Mouse (Mus musculus) cortical plate, adult 2 months (tissue): ENCODE measurements around the gene Rnf151. TPM values are rescaled to one million over a fixed set of nuclear protein-coding genes. Genes with fewer than 3 reads are reported as not detected.
A peak's percentile ranks its signal among the peaks of the same experiment; 100 is the strongest.

ENCODE experiments used
- H3K27ac ChIP-seq: fragments of 200-500 bp; 2 replicates; pipeline ENCODE4 v1.5.1; 2012; ENCODE audit warnings: low read length, control low read depth, inconsistent platforms; ENCODE audit not compliant: insufficient read depth
- H3K4me1 ChIP-seq: fragments of 200-500 bp; 2 replicates; pipeline ENCODE4 v1.6.1; 2011; ENCODE audit warnings: low read length; ENCODE audit not compliant: control insufficient read depth, insufficient read depth
- H3K4me3 ChIP-seq: fragments of 200-500 bp; 2 replicates; pipeline ENCODE4 v1.5.1; 2011; ENCODE audit warnings: mild to moderate bottlenecking, low read length, control low read depth; ENCODE audit not compliant: insufficient read depth
- CTCF ChIP-seq: fragments of 200-500 bp; IDR thresholded peaks from 2 replicates; pipeline ENCODE4 v1.5.1; 2011; ENCODE audit warnings: mild to moderate bottlenecking, control low read depth, low read length; ENCODE audit not compliant: insufficient read depth; ENCODE audit errors: extremely low read depth
- POLR2A ChIP-seq: fragments of 200-500 bp; IDR thresholded peaks from 2 replicates; pipeline ENCODE4 v1.6.1; 2011; ENCODE audit warnings: mild to moderate bottlenecking, low read length, control low read depth; ENCODE audit not compliant: insufficient read depth; ENCODE audit errors: extremely low read depth
- polyA plus RNA-seq: library from polyadenylated mRNA; depleted of rRNA; stranded (reverse); fragments of >200 nt; gene quantifications from 2 replicates; pipeline ENCODE4 v1.2.3, GENCODE M21; 2012

Gene Rnf151
- polyA plus RNA-seq, 1 experiment = 0.33 TPM

DNA sequence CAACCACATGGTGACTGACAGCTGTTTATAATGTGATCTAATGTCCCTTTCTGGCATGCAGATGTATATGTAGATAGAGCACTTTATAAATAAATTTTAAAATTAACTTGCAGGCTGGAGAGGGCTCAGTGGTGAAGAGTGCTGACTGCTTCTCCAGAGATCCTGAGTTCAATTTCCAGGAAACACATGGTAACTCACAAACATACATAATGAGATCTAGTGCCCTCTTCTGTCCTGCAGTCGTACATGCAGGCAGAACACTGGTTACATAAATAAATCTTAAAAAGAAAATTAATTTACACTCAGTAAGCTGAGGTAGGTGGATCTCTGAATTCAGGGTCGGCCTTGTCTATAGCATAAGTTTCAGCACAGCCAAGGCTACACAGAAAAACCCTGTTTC lies 9.2 kb downstream of the Rnf151 start:
- peaks cover 2% of the 10 kb centered on the region; the same call in 1 of the 2 replicates for H3K4me1 ChIP-seq
- H3K27ac ChIP-seq = no peak overlapping the region
- no peak for TF ChIP-seq POLR2A
- TF ChIP-seq CTCF = no peak
- H3K4me3 ChIP-seq = no peak overlapping the region

DNA sequence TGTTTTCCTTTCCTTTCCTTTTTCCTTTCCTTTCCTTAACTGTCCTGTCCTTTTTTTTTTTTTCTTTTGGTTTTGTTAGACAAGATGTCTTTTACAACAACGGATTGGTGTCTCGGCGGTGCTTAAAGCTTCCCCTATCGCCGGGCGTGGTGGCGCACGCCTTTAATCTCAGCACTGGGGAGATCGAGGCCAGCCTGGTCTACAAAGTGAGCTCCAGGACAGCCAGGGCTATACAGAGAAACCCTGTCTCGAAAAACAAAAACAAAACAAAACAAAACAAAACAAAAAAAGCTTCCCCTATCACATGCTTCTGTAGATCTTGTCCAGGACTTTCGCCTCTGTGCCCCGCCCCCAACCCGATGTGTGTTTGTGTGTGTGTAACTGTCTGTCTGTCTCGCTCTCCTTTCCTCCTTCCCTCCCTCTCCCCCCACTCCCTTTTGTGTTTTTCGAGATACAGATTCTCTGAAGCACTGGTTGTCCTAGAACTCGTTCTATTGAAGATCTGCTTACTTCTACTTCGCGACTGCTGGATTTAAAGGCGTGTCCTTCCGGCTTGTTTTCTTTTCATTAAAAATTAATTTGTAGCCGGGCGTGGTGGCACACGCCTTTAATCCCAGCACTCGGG lies 9.9 kb downstream of the Rnf151 start:
- no peak for TF ChIP-seq POLR2A
- no peak for TF ChIP-seq CTCF
- H3K4me3 ChIP-seq = peak overlapping the region; percentile 66
- peaks cover 2% of the 10 kb centered on the region; the same call in 1 of the 2 replicates for H3K4me1 ChIP-seq
- no peak overlapping the region for H3K27ac ChIP-seq

DNA sequence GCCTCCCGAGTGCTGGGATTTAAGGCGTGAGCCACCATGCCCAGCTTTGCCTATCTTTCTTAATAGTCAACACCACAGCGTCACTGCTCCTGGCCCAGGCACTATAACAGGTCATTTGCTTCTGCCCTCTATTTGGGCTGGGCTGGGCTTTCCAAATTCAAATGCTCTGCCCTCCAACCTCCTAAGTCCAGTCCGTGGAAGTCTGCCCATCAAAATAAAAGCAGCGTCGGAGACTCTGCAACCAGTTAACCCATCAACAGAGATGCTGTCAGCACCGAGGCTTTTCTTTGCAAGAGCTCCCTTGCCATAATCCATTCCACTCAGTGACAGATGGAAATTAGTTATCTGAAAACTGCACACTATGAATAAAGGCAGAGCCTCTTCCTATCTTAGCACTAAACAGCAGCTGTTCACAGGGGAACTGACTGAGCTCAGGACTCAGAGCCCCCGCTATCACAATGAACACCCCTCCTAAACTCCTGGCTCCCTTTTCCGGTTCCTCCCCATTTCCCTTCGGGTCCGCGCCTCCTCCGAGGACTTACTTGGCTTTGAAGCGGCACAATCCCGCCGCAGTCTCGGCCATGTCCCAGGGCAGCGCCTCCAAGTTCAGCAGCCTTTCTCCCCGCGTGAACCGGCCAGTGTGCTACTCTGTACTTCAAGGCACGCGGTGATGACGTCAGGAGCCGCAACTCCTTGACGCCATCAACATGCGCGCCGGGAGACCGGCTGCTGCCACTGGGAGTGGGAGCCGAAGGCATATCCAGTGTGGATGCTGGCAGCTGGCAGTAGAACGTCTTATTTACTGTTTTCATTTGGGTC lies 10.7 kb downstream of the Rnf151 start, which contains the start of gene Tbl3:
Gene Tbl3, minus strand, starts transcription at position 679 of the 819 bp plus-strand sequence.
- TF ChIP-seq CTCF (no peak), POLR2A (peak; percentile 95)
- Histone ChIP-seq H3K4me1 (peaks cover 2% of the 10 kb centered on the region; the same call in 1 of the 2 replicates), H3K27ac (no peak within 1 kb of the TSS), H3K4me3 (peak within 1 kb of the TSS; percentile 66)

DNA sequence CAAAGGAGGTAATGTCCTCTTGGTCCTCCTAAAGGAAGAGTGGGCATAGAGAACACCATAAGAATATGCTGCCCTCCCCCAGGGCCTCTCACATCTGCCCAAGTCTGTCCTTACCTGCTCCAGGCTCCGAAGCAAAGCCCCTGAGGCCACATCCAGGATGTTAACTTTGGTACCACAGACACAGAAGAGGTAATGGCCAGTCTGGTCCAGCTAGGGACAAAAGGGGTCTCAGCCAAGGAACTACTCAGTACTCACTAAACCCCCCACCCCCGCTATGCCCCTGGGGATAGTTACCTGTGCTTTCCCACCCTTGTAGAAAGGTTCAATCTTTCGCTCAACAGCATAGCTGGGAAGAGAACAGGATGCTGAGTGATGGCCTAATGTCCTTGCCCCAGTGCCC lies 12.0 kb downstream of the Rnf151 start:
- H3K4me3 ChIP-seq = no peak overlapping the region
- peaks cover 2% of the 10 kb centered on the region; the same call in 1 of the 2 replicates for H3K4me1 ChIP-seq
- TF ChIP-seq CTCF (no peak), POLR2A (no peak)
- H3K27ac ChIP-seq = no peak overlapping the region

DNA sequence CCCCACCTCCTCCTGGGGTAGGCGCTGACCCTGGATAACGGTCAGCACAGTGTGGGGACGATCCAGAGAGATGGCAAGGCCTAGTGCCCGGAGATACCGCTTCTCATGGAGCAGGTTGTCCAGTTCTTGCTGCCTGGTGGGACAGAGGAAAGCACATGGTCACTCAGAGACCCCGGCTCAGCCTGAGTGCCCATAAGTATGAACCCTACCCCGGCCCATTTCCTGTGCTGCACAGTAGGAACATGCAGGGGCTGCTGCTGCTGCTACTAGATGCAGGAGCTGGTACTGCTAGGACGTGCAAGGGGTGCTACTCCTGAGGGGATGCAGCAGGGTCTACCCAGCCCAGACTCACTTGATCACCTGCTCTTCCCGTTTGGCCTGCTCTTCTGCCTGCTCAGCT lies 16.6 kb downstream of the Rnf151 start:
- Histone ChIP-seq H3K4me1 (peaks cover 3% of the 10 kb centered on the region; the same call in 1 of the 2 replicates), H3K4me3 (no peak overlapping the region)
- no peak for TF ChIP-seq CTCF
- no peak for TF ChIP-seq POLR2A

DNA sequence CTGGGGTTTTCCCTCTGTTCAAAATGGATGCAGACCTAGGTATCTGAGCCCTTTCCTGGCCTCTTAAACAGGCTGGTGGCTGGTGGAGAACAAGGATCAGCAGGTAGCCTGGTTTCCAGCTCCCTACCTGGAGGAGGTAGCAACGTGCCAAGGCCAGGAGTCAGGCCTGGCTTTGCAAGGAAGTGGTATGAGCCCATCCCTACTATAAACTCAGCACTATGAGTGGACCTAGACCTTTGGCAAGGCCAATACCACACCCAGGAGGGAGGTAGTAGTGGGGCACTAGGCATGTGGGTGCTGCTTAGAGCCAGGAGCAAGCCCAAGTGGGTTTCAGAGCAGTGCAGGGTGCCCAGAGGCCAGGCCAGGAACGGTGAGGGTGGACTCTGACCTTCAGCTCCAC lies 18.4 kb downstream of the Rnf151 start:
- H3K4me3 ChIP-seq = no peak overlapping the region
- peaks cover 3% of the 10 kb centered on the region; the same call in 1 of the 2 replicates for H3K4me1 ChIP-seq
- TF ChIP-seq POLR2A (no peak), CTCF (no peak)
- no peak overlapping the region for H3K27ac ChIP-seq

More for the DNA sequence above, 16.6 kb downstream of the Rnf151 start:
- H3K27ac ChIP-seq = no peak overlapping the region

DNA sequence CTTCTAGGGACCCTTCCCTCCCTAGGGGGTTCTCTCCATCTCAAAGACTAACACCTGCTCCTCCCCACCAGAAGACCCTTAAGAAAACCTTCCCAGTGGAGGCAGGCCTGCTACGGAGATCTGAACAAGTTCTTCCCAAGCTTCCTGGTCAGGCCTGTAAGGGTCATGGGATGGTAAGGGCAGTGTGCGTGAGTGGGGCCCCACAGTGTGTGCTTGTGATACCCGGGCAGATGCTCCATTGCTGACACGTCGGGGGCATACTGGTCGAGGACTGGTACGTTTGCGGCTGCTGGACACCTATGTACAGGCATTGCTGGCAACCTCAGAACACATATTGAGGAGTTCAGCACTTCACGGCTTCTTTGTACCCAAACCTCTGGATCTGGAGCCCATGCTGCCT lies 19.1 kb downstream of the Rnf151 start:
- TF ChIP-seq POLR2A = no peak
- TF ChIP-seq CTCF = no peak
- Histone ChIP-seq H3K27ac (no peak overlapping the region), H3K4me3 (no peak overlapping the region), H3K4me1 (peaks cover 3% of the 10 kb centered on the region; the same call in 1 of the 2 replicates)

DNA sequence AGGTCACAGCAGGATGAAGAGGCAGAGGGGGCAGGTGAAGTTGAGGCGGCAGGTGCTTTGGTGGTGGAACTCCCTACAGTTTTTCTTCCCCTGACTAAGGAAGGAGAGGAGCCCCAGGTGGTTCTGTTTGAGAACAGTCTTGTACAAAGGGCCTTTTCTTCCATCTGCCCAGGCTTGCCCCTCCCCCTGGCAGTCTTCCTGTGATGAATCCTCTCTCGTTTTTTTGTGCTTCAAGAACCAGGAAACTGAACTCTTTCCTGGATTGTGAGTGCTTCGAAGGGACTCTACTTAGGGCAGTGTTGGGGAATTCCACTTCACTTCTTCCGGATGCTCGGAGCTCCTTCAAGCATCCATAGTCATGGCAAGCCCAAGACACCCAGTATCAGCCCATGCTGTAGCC lies 19.9 kb downstream of the Rnf151 start:
- no peak for TF ChIP-seq POLR2A
- no peak for TF ChIP-seq CTCF

DNA sequence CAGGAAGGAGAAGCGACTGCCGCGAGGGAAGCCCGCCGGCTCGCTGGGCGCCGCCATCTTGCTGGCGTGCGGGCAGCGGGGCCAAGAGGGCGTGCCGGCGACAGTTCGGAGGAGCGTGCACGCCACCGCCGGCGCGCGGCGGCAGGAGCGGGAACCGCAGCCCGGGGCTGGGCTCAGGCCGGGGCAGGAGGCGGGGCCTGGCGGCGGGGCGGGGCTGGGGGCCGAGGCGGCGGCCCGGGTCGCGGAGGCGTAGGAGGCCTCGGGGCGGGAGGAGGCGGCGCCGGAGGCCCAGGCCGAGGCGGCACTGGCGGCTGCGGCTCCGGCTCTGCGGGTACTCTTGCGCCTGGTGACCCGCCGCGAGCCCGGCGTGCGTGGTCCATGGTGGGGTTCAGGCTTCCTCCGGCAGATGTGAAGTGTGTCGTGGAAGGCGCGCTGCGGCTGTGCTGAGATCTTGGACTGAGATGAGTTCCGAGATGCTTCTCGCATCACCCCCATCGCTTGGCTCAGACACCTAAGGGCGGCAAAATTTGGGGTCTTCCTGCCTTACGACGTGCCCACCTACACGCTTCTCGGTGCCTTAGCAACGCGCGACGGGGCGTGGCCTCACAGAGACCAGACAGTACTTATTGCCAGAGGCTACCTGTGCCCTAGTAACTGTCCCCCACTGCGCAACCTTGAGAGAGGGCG lies 21.7 kb downstream of the Rnf151 start, which contains the start of the genes Gfer and Noxo1:
Gene Gfer, minus strand, starts transcription at position 146 of the 687 bp plus-strand sequence.
Gene Noxo1, plus strand, starts transcription at position 224 of the 687 bp plus-strand sequence.
- H3K27ac ChIP-seq = peak within 1 kb of the TSS; percentile 90
- no peak for TF ChIP-seq CTCF
- TF ChIP-seq POLR2A = 0 out of 2 replicates have a peak, but pooled peaks have one; percentile 16
- H3K4me1 ChIP-seq = peaks cover 4% of the 10 kb centered on the region; the same call in 1 of the 2 replicates
- peak within 1 kb of the TSS; percentile 83 for H3K4me3 ChIP-seq

More for the DNA sequence above, 19.9 kb downstream of the Rnf151 start:
- H3K4me3 ChIP-seq = no peak overlapping the region
- no peak overlapping the region for H3K27ac ChIP-seq
- H3K4me1 ChIP-seq = peaks cover 3% of the 10 kb centered on the region; the same call in 1 of the 2 replicates
